Mouse (Mus musculus) common myeloid progenitor, adult 5-6 weeks (primary cell): Measurements from ENCODE around the gene Prkag1. TPM values are rescaled to one million over a fixed set of nuclear protein-coding genes. Genes with fewer than 3 reads are reported as not detected.
A peak's percentile ranks its signal among the peaks of the same experiment; 100 is the strongest.

Experiments
- ATAC-seq: replicated peaks from 2 replicates; pipeline ENCODE4 v1.8.0; 2016; ENCODE audit warnings: low read depth, mild to moderate bottlenecking, moderate TSS enrichment, inconsistent platforms; ENCODE audit not compliant: poor library complexity, severe bottlenecking
- total RNA-seq: library from RNA; stranded (forward); fragments of 200-1000, 187-1606 nt; gene quantifications from 2 replicates; pipeline ENCODE4 v1.2.3, GENCODE M21; 2017

The Prkag1 gene
- total RNA-seq, 1 experiment from 2014 or later = 65.2 TPM

DNA sequence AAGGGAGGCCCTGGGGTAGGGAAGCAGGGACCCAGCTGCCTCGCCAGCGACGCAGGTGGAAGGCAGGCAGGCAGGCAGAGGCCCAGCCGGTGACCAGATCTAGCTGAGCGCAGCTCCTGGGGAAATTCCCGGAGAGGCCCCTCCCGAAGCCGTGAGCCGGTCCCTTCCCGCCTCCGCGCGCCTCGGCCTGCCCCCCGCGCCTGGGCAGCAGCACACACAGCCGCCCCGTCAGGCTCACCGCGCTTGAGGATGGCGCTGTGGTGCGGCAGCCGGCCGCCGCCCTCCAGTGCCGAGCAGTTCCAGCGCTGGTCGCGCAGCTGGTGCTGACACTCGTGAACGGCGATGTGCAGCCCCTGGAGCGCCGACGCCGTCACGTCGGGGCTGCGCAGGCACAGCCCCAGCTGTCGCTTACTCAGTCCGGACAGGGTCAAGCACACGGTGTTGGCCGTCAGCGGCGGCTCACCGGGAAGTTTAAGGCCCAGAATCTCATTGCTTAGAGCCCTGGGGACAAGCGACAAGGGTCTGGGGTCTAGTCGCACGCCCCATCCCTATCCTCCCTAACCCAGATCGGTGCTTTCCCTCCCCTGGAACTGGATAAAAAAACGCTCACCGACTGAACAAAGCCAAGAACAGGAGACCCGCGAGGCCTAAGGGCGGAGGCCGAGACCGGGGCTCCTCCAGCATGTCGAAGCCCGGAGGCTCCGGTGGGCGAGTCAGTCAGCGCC, 54.9 kb downstream of the Prkag1 start:
- no peak for ATAC-seq

DNA sequence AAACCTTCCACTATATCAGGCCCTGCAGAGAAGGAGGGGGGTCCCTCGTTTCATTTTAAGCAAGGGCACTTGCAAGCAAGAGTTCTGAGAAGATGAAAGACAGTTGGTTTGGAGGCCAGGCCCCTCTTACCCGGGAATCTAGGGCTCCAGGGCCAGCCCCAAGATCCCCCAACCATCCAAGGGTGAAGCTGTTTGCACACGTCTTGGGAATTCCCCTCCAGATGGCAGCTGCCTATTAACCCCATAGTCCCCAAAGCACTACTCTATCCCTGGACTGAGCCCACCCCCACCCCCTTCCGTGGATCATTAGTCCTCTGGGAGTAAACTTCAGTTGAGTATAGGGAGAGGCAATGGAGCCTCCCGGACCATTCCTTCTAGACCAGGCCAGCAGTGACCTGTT, 55.8 kb downstream of the Prkag1 start:
- ATAC-seq = no peak

DNA sequence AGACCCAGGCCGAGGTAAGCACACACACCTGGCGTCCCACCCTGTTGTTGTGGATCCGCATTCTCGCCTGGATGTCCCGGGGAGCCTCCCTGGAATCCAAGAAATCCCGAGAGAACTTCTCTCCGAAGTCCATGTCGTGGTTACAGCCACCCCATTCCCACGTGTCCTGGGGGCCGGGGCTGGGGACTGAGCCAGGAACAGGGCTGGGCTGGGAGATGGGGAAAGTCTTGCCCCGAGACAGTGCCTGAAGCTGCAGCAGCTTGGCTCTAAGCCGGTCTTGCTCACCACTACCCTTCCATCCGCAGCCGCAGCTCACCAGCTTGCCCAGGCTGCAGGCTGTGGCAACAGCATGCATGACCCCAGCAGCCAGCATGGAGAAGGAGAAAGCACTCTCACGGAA, 57.2 kb downstream of the Prkag1 start:
- no peak for ATAC-seq

DNA sequence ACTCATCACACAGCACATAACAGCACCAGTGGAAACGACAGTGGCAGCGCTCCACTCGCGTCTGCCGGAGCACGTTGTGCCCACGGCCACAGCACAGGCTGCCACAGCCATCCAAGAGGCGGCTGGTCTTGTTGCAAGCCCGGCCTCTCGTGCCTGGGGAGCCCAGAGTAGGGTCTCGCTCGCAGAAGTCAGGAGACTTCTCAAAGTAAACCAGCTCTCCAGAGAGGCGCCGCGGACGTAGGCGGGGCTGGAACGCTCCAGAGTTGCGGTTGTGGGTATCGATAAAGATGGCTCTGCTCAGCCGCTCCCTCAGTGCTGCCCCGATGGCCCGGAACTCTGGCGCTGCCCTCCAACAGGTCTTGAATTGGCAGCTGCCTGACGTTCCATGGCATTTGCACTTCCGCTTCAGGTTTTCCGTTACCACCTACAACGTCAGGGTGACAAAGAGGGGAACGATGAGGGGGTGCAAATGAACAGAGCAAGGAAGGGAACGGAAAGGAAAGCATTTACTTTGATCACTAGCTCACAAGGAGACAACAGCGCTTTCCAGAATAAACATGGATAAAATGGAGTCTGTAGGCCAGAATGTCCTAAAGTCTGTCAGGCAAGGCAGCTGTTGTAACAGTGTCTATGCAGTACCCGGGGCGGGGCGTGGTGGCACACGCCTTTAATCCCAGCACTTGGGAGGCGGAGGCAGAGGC, 58.7 kb downstream of the Prkag1 start:
- peak; percentile 79 for ATAC-seq

GRCm38 (mm10) chr15:98771813-98772425, 59.4 kb downstream of the Prkag1 start:
- ATAC-seq = peak; percentile 3; the same call in 1 of the 2 replicates

- no peak for ATAC-seq
Observed at GRCm38 (mm10) chr15:98768259-98768658, 63.1 kb downstream of the Prkag1 start.

- ATAC-seq = no peak
Observed at GRCm38 (mm10) chr15:98765929-98766328, 65.4 kb downstream of the Prkag1 start.

Other genes starting within 250 kb of the Prkag1 start
- 23.4 and 32.4 TPM in 2 replicates for gene Adcy6, start 221.4 kb downstream of the Prkag1 start, total RNA-seq
- not detected in 2 replicates for gene Cacnb3, start 200.7 kb downstream of the Prkag1 start, total RNA-seq
- gene Ddx23, start 168.6 kb downstream of the Prkag1 start, total RNA-seq = 84.4 and 114 TPM in 2 replicates
- gene Rnd1, start 154.1 kb downstream of the Prkag1 start, total RNA-seq = 0.23 TPM in 1 of 2 replicates, not detected in the other
- not detected in 2 replicates for gene Ccdc65, start 123.3 kb downstream of the Prkag1 start, total RNA-seq
- 16.9 and 21.6 TPM in 2 replicates for gene Fkbp11, start 103.3 kb downstream of the Prkag1 start, total RNA-seq
- gene Arf3, start 68.3 kb downstream of the Prkag1 start, total RNA-seq = 27.0 and 32.8 TPM in 2 replicates
- gene Wnt10b, start 53.4 kb downstream of the Prkag1 start, total RNA-seq = 0.64 TPM in 1 of 2 replicates, not detected in the other
- gene Wnt1, start 41.7 kb downstream of the Prkag1 start, total RNA-seq = not detected in 2 replicates
- gene Ddn, start 22.0 kb downstream of the Prkag1 start, total RNA-seq = 0.23 TPM in 1 of 2 replicates, not detected in the other
- 27.3 and 52.2 TPM in 2 replicates for gene Kmt2d, start 39.7 kb upstream of the Prkag1 start, total RNA-seq
- gene Rhebl1, start 63.0 kb upstream of the Prkag1 start, total RNA-seq = 3.0 and 12.0 TPM in 2 replicates
- gene Dhh, start 67.0 kb upstream of the Prkag1 start, total RNA-seq = not detected in 2 replicates
- 0.97 and 9.0 TPM in 2 replicates for gene Lmbr1l, start 86.7 kb upstream of the Prkag1 start, total RNA-seq
- gene Tuba1b, start 103.0 kb upstream of the Prkag1 start, total RNA-seq = 776 and 824 TPM in 2 replicates
- gene Gm49450, start 122.0 kb upstream of the Prkag1 start, total RNA-seq = 1.9 and 18.7 TPM in 2 replicates
- gene Tuba1a, start 122.2 kb upstream of the Prkag1 start, total RNA-seq = 25.4 and 32.0 TPM in 2 replicates
- 41.0 and 61.3 TPM in 2 replicates for gene Tuba1c, start 198.4 kb upstream of the Prkag1 start, total RNA-seq
- gene Prph, start 223.7 kb upstream of the Prkag1 start, total RNA-seq = not detected in 2 replicates
- gene Troap, start 243.1 kb upstream of the Prkag1 start, total RNA-seq = 12.6 and 18.6 TPM in 2 replicates